In genomic region chr2:153828704-153829103, GRCm38 (mm10) we compare ENCODE assay signal across 47 mouse cellular contexts. TPM values are rescaled to one million over a fixed set of nuclear protein-coding genes. Genes with fewer than 3 reads are reported as not detected.
"Had no signal": no experiment of that assay in that cellular context is flagged by ENCODE, and none has a peak within 500 bp of the region (broad histone marks: within the 10 kb centered on the region; RNA-seq: fewer than 3 reads in every experiment).

No protein-coding gene starts in this region.

- H3K9ac ChIP-seq: limb, embryonic 12.5 days; limb, embryonic 13.5 days; limb, embryonic 15.5 days; liver, embryonic 12.5 days; liver, embryonic 13.5 days; liver, embryonic 14.5 days; liver, embryonic 15.5 days; liver, postnatal 0 days; lung, embryonic 14.5 days; lung, embryonic 15.5 days; midbrain, embryonic 12.5 days; midbrain, embryonic 13.5 days; midbrain, embryonic 15.5 days; neural tube, embryonic 12.5 days had no signal

- H3K36me3 ChIP-seq: limb, embryonic 12.5 days; limb, embryonic 13.5 days; limb, embryonic 15.5 days; liver, embryonic 12.5 days; liver, embryonic 13.5 days; liver, embryonic 15.5 days; lung, embryonic 15.5 days; midbrain, embryonic 10.5 days; midbrain, embryonic 12.5 days; midbrain, embryonic 13.5 days; midbrain, embryonic 15.5 days; neural tube, embryonic 12.5 days had no signal

- H3K27me3 ChIP-seq: limb, embryonic 15.5 days; lung, embryonic 15.5 days; midbrain, embryonic 12.5 days; midbrain, embryonic 13.5 days; midbrain, embryonic 15.5 days; neural tube, embryonic 12.5 days had no signal

- H3K4me2 ChIP-seq: limb, embryonic 12.5 days; limb, embryonic 13.5 days; limb, embryonic 15.5 days; liver, embryonic 11.5 days; liver, embryonic 12.5 days; liver, embryonic 13.5 days; liver, embryonic 15.5 days; lung, embryonic 14.5 days; lung, embryonic 15.5 days; midbrain, embryonic 11.5 days; midbrain, embryonic 12.5 days; midbrain, embryonic 13.5 days; midbrain, embryonic 15.5 days; neural tube, embryonic 12.5 days had no signal

- H3K9me3 ChIP-seq: limb, embryonic 12.5 days; limb, embryonic 13.5 days; limb, embryonic 15.5 days; liver, embryonic 12.5 days; liver, embryonic 13.5 days; liver, embryonic 15.5 days; lung, embryonic 15.5 days; megakaryocyte, embryonic 14.5 days; midbrain, embryonic 10.5 days; midbrain, embryonic 12.5 days; midbrain, embryonic 13.5 days; midbrain, embryonic 15.5 days; neural tube, embryonic 12.5 days had no signal

- H3K4me1 ChIP-seq: limb, embryonic 12.5 days; limb, embryonic 13.5 days; liver, embryonic 12.5 days; liver, embryonic 13.5 days; liver, embryonic 15.5 days; midbrain, embryonic 15.5 days had no signal

- H3K4me3 ChIP-seq: left cerebral cortex, adult 2 months; limb, embryonic 12.5 days; limb, embryonic 13.5 days; limb, embryonic 15.5 days; liver, embryonic 12.5 days; liver, embryonic 13.5 days; liver, embryonic 15.5 days; lung, embryonic 15.5 days; megakaryocyte, embryonic 14.5 days; midbrain, embryonic 10.5 days; midbrain, embryonic 12.5 days; midbrain, embryonic 13.5 days; midbrain, embryonic 15.5 days; myocyte; neural tube, embryonic 12.5 days had no signal

- DNase-seq: left cerebral cortex, postnatal 4 days; liver; liver, embryonic 13.5 days; liver, postnatal 0 days; lung, adult 18-20 months; lung, adult 2 months; lung, embryonic 14.5 days; lung, postnatal 14 days; lung, postnatal 36 days; lung, postnatal 4 days; midbrain, embryonic 14.5 days had no signal

- H3K27ac ChIP-seq: left cerebral cortex, adult 2 months; limb, embryonic 12.5 days; limb, embryonic 13.5 days; limb, embryonic 15.5 days; liver, embryonic 12.5 days; liver, embryonic 13.5 days; liver, embryonic 14.5 days; liver, embryonic 15.5 days; lung, embryonic 15.5 days; macrophage; midbrain, embryonic 10.5 days; midbrain, embryonic 12.5 days; midbrain, embryonic 13.5 days; midbrain, embryonic 15.5 days; neural tube, embryonic 12.5 days had no signal

RNA-seq across cellular contexts. Expression of gene Sun5, which starts 42.2 kb away (rescaled TPM):
- total RNA-seq: left cerebral cortex, adult 2 months; left cerebral cortex, adult 8-10 months; left cerebral cortex, postnatal 10 days; left cerebral cortex, postnatal 14 days; left cerebral cortex, postnatal 25 days; left cerebral cortex, postnatal 36 days; left cerebral cortex, postnatal 4 days; liver, adult 2 months; megakaryocyte progenitor cell, adult 5-6 weeks; megakaryocyte, adult 5-6 weeks; megakaryocyte-erythroid progenitor cell, adult 5-6 weeks; midbrain, postnatal 0 days; monocyte, adult 5-6 weeks had no signal
- polyA plus RNA-seq: limb, embryonic 11.5 days; limb, embryonic 12.5 days; limb, embryonic 13.5 days; limb, embryonic 14.5 days; limb, embryonic 15.5 days; liver, adult 2 months; liver, embryonic 11.5 days; liver, embryonic 12.5 days; liver, embryonic 13.5 days; liver, embryonic 14.5 days; liver, embryonic 15.5 days; liver, embryonic 16.5 days; liver, postnatal 0 days; lung, adult 2 months; lung, embryonic 14.5 days; lung, embryonic 15.5 days; lung, embryonic 16.5 days; lung, postnatal 0 days; macrophage; midbrain, embryonic 10.5 days; midbrain, embryonic 11.5 days; midbrain, embryonic 12.5 days; midbrain, embryonic 13.5 days; midbrain, embryonic 14.5 days; midbrain, embryonic 15.5 days; midbrain, embryonic 16.5 days; midbrain, postnatal 0 days; myocyte; neural tube, embryonic 11.5 days; neural tube, embryonic 12.5 days had no signal

RNA-seq across cellular contexts. Expression of gene Bpifb2, which starts 46.1 kb away (rescaled TPM):
- total RNA-seq: left cerebral cortex, adult 2 months; left cerebral cortex, adult 8-10 months; left cerebral cortex, postnatal 10 days; left cerebral cortex, postnatal 14 days; left cerebral cortex, postnatal 25 days; left cerebral cortex, postnatal 36 days; left cerebral cortex, postnatal 4 days; liver, adult 2 months; megakaryocyte progenitor cell, adult 5-6 weeks; megakaryocyte, adult 5-6 weeks; megakaryocyte-erythroid progenitor cell, adult 5-6 weeks; monocyte, adult 5-6 weeks had no signal
- polyA plus RNA-seq: limb, embryonic 12.5 days; limb, embryonic 13.5 days; limb, embryonic 15.5 days; liver, adult 2 months; liver, embryonic 11.5 days; liver, embryonic 12.5 days; liver, embryonic 13.5 days; liver, embryonic 14.5 days; liver, embryonic 15.5 days; liver, embryonic 16.5 days; liver, postnatal 0 days; lung, adult 2 months; lung, embryonic 14.5 days; lung, embryonic 15.5 days; lung, embryonic 16.5 days; lung, postnatal 0 days; macrophage; midbrain, embryonic 10.5 days; midbrain, embryonic 11.5 days; midbrain, embryonic 12.5 days; midbrain, embryonic 13.5 days; midbrain, embryonic 14.5 days; midbrain, embryonic 15.5 days; myocyte; neural tube, embryonic 11.5 days; neural tube, embryonic 12.5 days had no signal

RNA-seq across cellular contexts. Expression of gene Efcab8, which starts 49.0 kb away (rescaled TPM):
- total RNA-seq: liver, adult 2 months; midbrain, postnatal 0 days; monocyte, adult 5-6 weeks had no signal
- polyA plus RNA-seq: limb, embryonic 11.5 days; limb, embryonic 15.5 days; liver, adult 2 months; liver, embryonic 13.5 days; liver, embryonic 16.5 days; lung, embryonic 14.5 days; lung, embryonic 15.5 days; lung, embryonic 16.5 days; lung, postnatal 0 days; macrophage; midbrain, embryonic 10.5 days; midbrain, embryonic 11.5 days; midbrain, embryonic 12.5 days; midbrain, embryonic 13.5 days; midbrain, embryonic 14.5 days; midbrain, embryonic 16.5 days; midbrain, postnatal 0 days; neural tube, embryonic 11.5 days; neural tube, embryonic 12.5 days had no signal
